Mouse (Mus musculus): ENCODE measurements around the gene Camkmt.

Camkmt gene

GRCm38 (mm10) chr17:85090120-85091099 lies at the start of gene Camkmt, which contains the start of gene Prepl:
TSS of gene Camkmt (plus strand) at chr17:85090552.
TSS of gene Prepl (minus strand) at chr17:85090241.
- in situ Hi-C loops (cut with MboI; ENCODE audit: low sequenced_read_pairs), result no loop called here

- in situ Hi-C loops (cut with MboI; ENCODE audit: low sequenced_read_pairs), result no loop called here
Observed at GRCm38 (mm10) chr17:85040913-85041312, 49.4 kb upstream of the Camkmt start.

GRCm38 (mm10) chr17:85042419-85042818 lies 47.9 kb upstream of the Camkmt start:
- in situ Hi-C loops (cut with MboI; ENCODE audit: low sequenced_read_pairs), result no loop called here

GRCm38 (mm10) chr17:85043404-85043816 lies 46.9 kb upstream of the Camkmt start:
- in situ Hi-C loops (cut with MboI; ENCODE audit: low sequenced_read_pairs), result no loop called here

- in situ Hi-C loops (cut with MboI; ENCODE audit: low sequenced_read_pairs), result no loop called here
Observed at GRCm38 (mm10) chr17:85044466-85044865, 45.9 kb upstream of the Camkmt start.

- in situ Hi-C loops (cut with MboI; ENCODE audit: low sequenced_read_pairs), result no loop called here
Observed at GRCm38 (mm10) chr17:85045160-85045559, 45.2 kb upstream of the Camkmt start.

- in situ Hi-C loops (cut with MboI; ENCODE audit: low sequenced_read_pairs), result no loop called here
Observed at GRCm38 (mm10) chr17:85048379-85048778, 42.0 kb upstream of the Camkmt start.

- in situ Hi-C loops (cut with MboI; ENCODE audit: low sequenced_read_pairs), result no loop called here
Observed at GRCm38 (mm10) chr17:85058276-85058675, 32.1 kb upstream of the Camkmt start.

- in situ Hi-C loops (cut with MboI; ENCODE audit: low sequenced_read_pairs), result no loop called here
Observed at GRCm38 (mm10) chr17:85059136-85059535, 31.2 kb upstream of the Camkmt start.

GRCm38 (mm10) chr17:85063560-85063959 lies 26.8 kb upstream of the Camkmt start:
- in situ Hi-C loops (cut with MboI; ENCODE audit: low sequenced_read_pairs), result no loop called here

GRCm38 (mm10) chr17:85067331-85067730 lies 23.0 kb upstream of the Camkmt start:
- in situ Hi-C loops (cut with MboI; ENCODE audit: low sequenced_read_pairs), result no loop called here

- in situ Hi-C loops (cut with MboI; ENCODE audit: low sequenced_read_pairs), result no loop called here
Observed at GRCm38 (mm10) chr17:85070658-85071057, 19.7 kb upstream of the Camkmt start.

GRCm38 (mm10) chr17:85071088-85071775 lies 19.1 kb upstream of the Camkmt start:
- in situ Hi-C loops (cut with MboI; ENCODE audit: low sequenced_read_pairs), result no loop called here

GRCm38 (mm10) chr17:85072383-85072782 lies 18.0 kb upstream of the Camkmt start:
- in situ Hi-C loops (cut with MboI; ENCODE audit: low sequenced_read_pairs), result no loop called here

GRCm38 (mm10) chr17:85073214-85073613 lies 17.1 kb upstream of the Camkmt start:
- in situ Hi-C loops (cut with MboI; ENCODE audit: low sequenced_read_pairs), result no loop called here

GRCm38 (mm10) chr17:85074083-85074482 lies 16.3 kb upstream of the Camkmt start:
- in situ Hi-C loops (cut with MboI; ENCODE audit: low sequenced_read_pairs), result no loop called here

GRCm38 (mm10) chr17:85079276-85079675 lies 11.1 kb upstream of the Camkmt start:
- in situ Hi-C loops (cut with MboI; ENCODE audit: low sequenced_read_pairs), result no loop called here

GRCm38 (mm10) chr17:85080781-85081180 lies 9.6 kb upstream of the Camkmt start:
- in situ Hi-C loops (cut with MboI; ENCODE audit: low sequenced_read_pairs), result no loop called here

- in situ Hi-C loops (cut with MboI; ENCODE audit: low sequenced_read_pairs), result no loop called here
Observed at GRCm38 (mm10) chr17:85085335-85085734, 5.0 kb upstream of the Camkmt start.

GRCm38 (mm10) chr17:85086501-85086900 lies 3.9 kb upstream of the Camkmt start:
- in situ Hi-C loops (cut with MboI; ENCODE audit: low sequenced_read_pairs), result no loop called here

GRCm38 (mm10) chr17:85087591-85087990 lies 2.8 kb upstream of the Camkmt start:
- in situ Hi-C loops (cut with MboI; ENCODE audit: low sequenced_read_pairs), result no loop called here

GRCm38 (mm10) chr17:85088401-85088800 lies 2.0 kb upstream of the Camkmt start:
- in situ Hi-C loops (cut with MboI; ENCODE audit: low sequenced_read_pairs), result no loop called here

Measured in CH12F3 (cell line).